In genomic region chr11:78176905-78177331, GRCm38 (mm10) we compare ENCODE assay signal across 8 mouse cellular contexts. TPM values are rescaled to one million over a fixed set of nuclear protein-coding genes. Genes with fewer than 3 reads are reported as not detected.
DNase-seq lines count a peak whose midpoint lies in the region; ATAC-seq and TF ChIP-seq lines count a peak whose summit lies in the region.

No protein-coding gene starts in this region.

- no peaks in the 10 kb centered on the region for H3K27me3 ChIP-seq in kidney, embryonic 14.5 days (ENCODE audit: control insufficient read depth, insufficient read depth, low read length)
- peaks cover 3% of the 10 kb centered on the region; the same call in 1 of the 2 replicates for H3K27me3 ChIP-seq in hindbrain, embryonic 13.5 days
- H3K27me3 ChIP-seq in lung, postnatal 0 days (replicated peaks; ENCODE audit: insufficient read depth, low read length) = no peaks in the 10 kb centered on the region

- peaks cover 32% of the 10 kb centered on the region for H3K36me3 ChIP-seq in kidney, embryonic 14.5 days (ENCODE audit: control insufficient read depth, insufficient read depth, low read length)
- H3K36me3 ChIP-seq in hindbrain, embryonic 13.5 days = peaks cover 29% of the 10 kb centered on the region
- H3K36me3 ChIP-seq in lung, postnatal 0 days (ENCODE audit: insufficient read depth, low read length) = peaks cover 11% of the 10 kb centered on the region; the same call in 1 of the 2 replicates

- TF ChIP-seq CTCF in lung, postnatal 0 days (IDR thresholded peaks at IDR 0.05) = no peak

- no peak for TF ChIP-seq EP300 in lung, postnatal 0 days (IDR thresholded peaks at IDR 0.05)

- under 1% methylated on average over 23 of the region's 23 CpGs for WGBS in kidney, embryonic 14.5 days
- under 1% methylated on average over 23 of the region's 23 CpGs for WGBS in hindbrain, embryonic 13.5 days
- under 1% methylated on average over 23 of the region's 23 CpGs for WGBS in lung, postnatal 0 days

- peaks cover 28% of the 10 kb centered on the region for H3K4me1 ChIP-seq in kidney, embryonic 14.5 days (ENCODE audit: control insufficient read depth, insufficient read depth, low read length)
- H3K4me1 ChIP-seq in hindbrain, embryonic 13.5 days (replicated peaks) = peaks cover 58% of the 10 kb centered on the region
- H3K4me1 ChIP-seq in lung, postnatal 0 days (ENCODE audit: insufficient read depth, low read depth, low read length) = peaks cover 13% of the 10 kb centered on the region; the same call in 1 of the 2 replicates

- H3K4me2 ChIP-seq in kidney, embryonic 14.5 days (replicated peaks; ENCODE audit: low read depth, low read length) = peak overlapping the region; percentile 59
- H3K4me2 ChIP-seq in hindbrain, embryonic 13.5 days = peak overlapping the region; percentile 71
- peak overlapping the region; percentile 89 for H3K4me2 ChIP-seq in lung, postnatal 0 days (replicated peaks; ENCODE audit: low read depth, low read length)

- ATAC-seq in kidney, embryonic 14.5 days (ENCODE audit: low FRiP score, low TSS enrichment) = no peak
- ATAC-seq in activated CD4-positive, CD25-positive, alpha-beta regulatory T cell, adult 4 months = peak; percentile 34
- no peak for ATAC-seq in hindbrain, embryonic 13.5 days (ENCODE audit: low FRiP score)
- no peak for ATAC-seq in lung, postnatal 0 days
- ATAC-seq in megakaryocyte progenitor cell, adult 5-6 weeks (replicated peaks; ENCODE audit: poor library complexity) = no peak

- no peaks in the 10 kb centered on the region for H3K9me3 ChIP-seq in kidney, embryonic 14.5 days (ENCODE audit: control insufficient read depth, low read length)
- no peaks in the 10 kb centered on the region for H3K9me3 ChIP-seq in hindbrain, embryonic 13.5 days
- H3K9me3 ChIP-seq in lung, postnatal 0 days (ENCODE audit: low read length) = no peaks in the 10 kb centered on the region

- peak overlapping the region; percentile 60 for H3K9ac ChIP-seq in kidney, embryonic 14.5 days (ENCODE audit: low read depth, low read length)
- H3K9ac ChIP-seq in hindbrain, embryonic 13.5 days = peak overlapping the region; percentile 78; the same call in 1 of the 2 replicates
- H3K9ac ChIP-seq in lung, postnatal 0 days (replicated peaks; ENCODE audit: low read depth) = peak overlapping the region; percentile 9

- no peak for DNase-seq in kidney, adult 11 months
- DNase-seq in lung, postnatal 0 days (ENCODE audit: low spot score) = peak; percentile 64
- no peak for DNase-seq in cerebellum, postnatal 36 days
- no peak for DNase-seq in adrenal gland, adult (ENCODE audit: inconsistent age in 2 of 2, low spot score in 1 of 2)

- H3K27ac ChIP-seq in kidney, embryonic 14.5 days (ENCODE audit: low read depth, low read length) = peak overlapping the region; percentile 98
- H3K27ac ChIP-seq in hindbrain, embryonic 13.5 days = no peak overlapping the region; the same call in 1 of the 2 replicates
- H3K27ac ChIP-seq in lung, postnatal 0 days (ENCODE audit: low read length) = peak overlapping the region; percentile 94

- peak overlapping the region; percentile 60 for H3K4me3 ChIP-seq in kidney, embryonic 14.5 days (ENCODE audit: low read length)
- H3K4me3 ChIP-seq in hindbrain, embryonic 13.5 days = peak overlapping the region; percentile 55
- peak overlapping the region; percentile 52 for H3K4me3 ChIP-seq in lung, postnatal 0 days (ENCODE audit: low read depth, low read length)

RNA-seq across cellular contexts. Expression of gene Tlcd1, which starts 0.4 kb away (rescaled TPM):
- 23.1 and 28.1 TPM in 2 replicates for polyA plus RNA-seq in kidney, embryonic 14.5 days (2014; fragmentation: Nextera tagmentation; extraction: Ambion mirVana)
- polyA plus RNA-seq in activated CD4-positive, CD25-positive, alpha-beta regulatory T cell, adult 4 months (2017; shearing (Covaris generic)) = 1 to 10 TPM; 2.3 to 4.3 TPM
- 7.0 and 8.3 TPM in 2 replicates for polyA plus RNA-seq in hindbrain, embryonic 13.5 days (2015; fragmentation: Nextera tagmentation; extraction: Ambion mirVana)
- polyA plus RNA-seq in lung, postnatal 0 days (2015; fragmentation: Nextera tagmentation; extraction: Ambion mirVana) = 18.2 and 20.0 TPM in 2 replicates
- total RNA-seq in megakaryocyte progenitor cell, adult 5-6 weeks (2015) = 4.0 and 6.3 TPM in 2 replicates
- total RNA-seq in megakaryocyte progenitor cell, adult 5-6 weeks (2017) = 3.5 TPM in 2 replicates

RNA-seq across cellular contexts. Expression of gene Nek8, which starts 0.4 kb away (rescaled TPM):
- polyA plus RNA-seq in kidney, embryonic 14.5 days (2014; fragmentation: Nextera tagmentation; extraction: Ambion mirVana) = 15.8 and 20.6 TPM in 2 replicates
- 10 to 100 TPM in 1 of 2 experiments, 1 to 10 TPM in 1; 9.4 to 13.2 TPM for polyA plus RNA-seq in activated CD4-positive, CD25-positive, alpha-beta regulatory T cell, adult 4 months (2017; shearing (Covaris generic))
- 6.6 and 6.7 TPM in 2 replicates for polyA plus RNA-seq in hindbrain, embryonic 13.5 days (2015; fragmentation: Nextera tagmentation; extraction: Ambion mirVana)
- 11.7 and 14.4 TPM in 2 replicates for polyA plus RNA-seq in lung, postnatal 0 days (2015; fragmentation: Nextera tagmentation; extraction: Ambion mirVana)
- total RNA-seq in megakaryocyte progenitor cell, adult 5-6 weeks (2015) = 4.4 and 7.8 TPM in 2 replicates
- total RNA-seq in megakaryocyte progenitor cell, adult 5-6 weeks (2017) = 3.4 and 6.0 TPM in 2 replicates

RNA-seq across cellular contexts. Expression of gene Rpl23a, which starts 6.5 kb away (rescaled TPM):
- polyA plus RNA-seq in kidney, embryonic 14.5 days (2014; fragmentation: Nextera tagmentation; extraction: Ambion mirVana) = 1,650 and 2,291 TPM in 2 replicates
- polyA plus RNA-seq in activated CD4-positive, CD25-positive, alpha-beta regulatory T cell, adult 4 months (2017; shearing (Covaris generic)) = 1,000 to 10,000 TPM; 3,988 to 4,036 TPM
- polyA plus RNA-seq in hindbrain, embryonic 13.5 days (2015; fragmentation: Nextera tagmentation; extraction: Ambion mirVana) = 913 and 965 TPM in 2 replicates
- 991 and 1,079 TPM in 2 replicates for polyA plus RNA-seq in lung, postnatal 0 days (2015; fragmentation: Nextera tagmentation; extraction: Ambion mirVana)
- total RNA-seq in megakaryocyte progenitor cell, adult 5-6 weeks (2015) = 3,991 and 4,341 TPM in 2 replicates
- 2,958 and 3,443 TPM in 2 replicates for total RNA-seq in megakaryocyte progenitor cell, adult 5-6 weeks (2017)

RNA-seq across cellular contexts. Expression of gene Rab34, which starts 11.3 kb away (rescaled TPM):
- polyA plus RNA-seq in kidney, embryonic 14.5 days (2014; fragmentation: Nextera tagmentation; extraction: Ambion mirVana) = 128 and 156 TPM in 2 replicates
- polyA plus RNA-seq in activated CD4-positive, CD25-positive, alpha-beta regulatory T cell, adult 4 months (2017; shearing (Covaris generic)) = not detected
- polyA plus RNA-seq in hindbrain, embryonic 13.5 days (2015; fragmentation: Nextera tagmentation; extraction: Ambion mirVana) = 53.2 TPM in 2 replicates
- 103 and 104 TPM in 2 replicates for polyA plus RNA-seq in lung, postnatal 0 days (2015; fragmentation: Nextera tagmentation; extraction: Ambion mirVana)
- total RNA-seq in megakaryocyte progenitor cell, adult 5-6 weeks (2015) = 1.3 and 1.5 TPM in 2 replicates
- total RNA-seq in megakaryocyte progenitor cell, adult 5-6 weeks (2017) = 1.3 and 2.4 TPM in 2 replicates

RNA-seq across cellular contexts. Expression of gene Traf4, which starts 11.5 kb away (rescaled TPM):
- polyA plus RNA-seq in kidney, embryonic 14.5 days (2014; fragmentation: Nextera tagmentation; extraction: Ambion mirVana) = 68.2 and 111 TPM in 2 replicates
- polyA plus RNA-seq in activated CD4-positive, CD25-positive, alpha-beta regulatory T cell, adult 4 months (2017; shearing (Covaris generic)) = 1 to 10 TPM; 3.4 to 5.0 TPM
- 125 and 127 TPM in 2 replicates for polyA plus RNA-seq in hindbrain, embryonic 13.5 days (2015; fragmentation: Nextera tagmentation; extraction: Ambion mirVana)
- polyA plus RNA-seq in lung, postnatal 0 days (2015; fragmentation: Nextera tagmentation; extraction: Ambion mirVana) = 33.0 and 33.9 TPM in 2 replicates
- 4.7 TPM in 2 replicates for total RNA-seq in megakaryocyte progenitor cell, adult 5-6 weeks (2015)
- 2.5 and 3.2 TPM in 2 replicates for total RNA-seq in megakaryocyte progenitor cell, adult 5-6 weeks (2017)

Comparison
In these comparisons a context has a peak if more than half of its experiments do, and no peak if none do; other contexts are left out.
1. H3K9ac ChIP-seq: peak in every context shown above with its lines; median percentile 78 in hindbrain, embryonic 13.5 days; 60 in kidney, embryonic 14.5 days; 9 in lung, postnatal 0 days.